Mouse (Mus musculus) CH12.LX (cell line): Measurements from ENCODE around the gene Arhgap44. TPM values are rescaled to one million over a fixed set of nuclear protein-coding genes. Genes with fewer than 3 reads are reported as not detected.

Experiments used
- DNase-seq: peaks from one replicate; pipeline ENCODE4 v3.0.0-alpha.2; 2013; ENCODE audit errors: extremely low read depth
- H3K27ac ChIP-seq: 2 replicates; pipeline ENCODE4 v1.5.1; 2012; ENCODE audit warnings: low read depth, mild to moderate bottlenecking, control low read depth, moderate library complexity; ENCODE audit not compliant: insufficient read depth
- H3K27me3 ChIP-seq: replicated peaks from 2 replicates; pipeline ENCODE3; 2012; ENCODE audit warnings: inconsistent platforms
- H3K36me3 ChIP-seq, 2 experiments: replicated peaks in 1 of 2; 2 replicates each; pipeline versions ENCODE3 to v1.6.1; 2012; ENCODE audit warnings: inconsistent platforms in 1 of 2, low read length in 1 of 2, mild to moderate bottlenecking in 1 of 2, mixed read lengths in 1 of 2, moderate library complexity in 1 of 2; ENCODE audit not compliant: control insufficient read depth in 1 of 2, insufficient read depth in 1 of 2
- H3K4me1 ChIP-seq, 2 experiments: 2 replicates each; pipeline ENCODE4 v1.6.1; 2012; ENCODE audit warnings: inconsistent platforms in 1 of 2, moderate library complexity in 1 of 2; ENCODE audit not compliant: insufficient read depth in 2 of 2, control insufficient read depth in 1 of 2
- H3K4me2 ChIP-seq: 2 replicates; pipeline ENCODE4 v1.6.1; 2012; ENCODE audit warnings: low read depth, mild to moderate bottlenecking, control low read depth; ENCODE audit not compliant: poor library complexity, insufficient read depth, severe bottlenecking
- H3K4me3 ChIP-seq, 3 experiments: fragments of 150-350 bp in 1 of 3; sonication (generic) in 1 of 3; replicated peaks in 1 of 3; 2 replicates each; pipeline versions ENCODE3 to v1.5.1; 2011 to 2012; ENCODE audit warnings: low read depth in 2 of 3, low read length in 2 of 3, mild to moderate bottlenecking in 2 of 3, moderate library complexity in 2 of 3, control low read depth in 1 of 3, improper control_type of control experiment in 1 of 3, inconsistent platforms in 1 of 3, mixed read lengths in 1 of 3; ENCODE audit not compliant: poor library complexity in 1 of 3
- H3K79me2 ChIP-seq: replicated peaks from 2 replicates; pipeline ENCODE4 v1.6.1; 2012; ENCODE audit warnings: mild to moderate bottlenecking, moderate library complexity; ENCODE audit not compliant: control insufficient read depth, poor library complexity, insufficient read depth, severe bottlenecking; ENCODE audit errors: extremely low read depth
- H3K9ac ChIP-seq: 2 replicates; pipeline ENCODE4 v1.6.1; 2012; ENCODE audit warnings: low read depth, mild to moderate bottlenecking, control low read depth, moderate library complexity; ENCODE audit not compliant: insufficient read depth
- H3K9me3 ChIP-seq: replicated peaks from 2 replicates; pipeline ENCODE3; 2012; ENCODE audit warnings: low read length, inconsistent platforms, mixed read lengths
- CHD1 ChIP-seq: IDR thresholded peaks from 2 replicates; pipeline ENCODE4 v1.6.1; 2012; ENCODE audit warnings: low read depth, low read length, improper control_type of control experiment, inconsistent platforms
- CHD2 ChIP-seq: IDR thresholded peaks from 2 replicates; pipeline ENCODE4 v1.6.1; 2011; ENCODE audit warnings: low read length, improper control_type of control experiment
- GABPA ChIP-seq: IDR thresholded peaks from 2 replicates; pipeline ENCODE4 v1.6.1; 2012; ENCODE audit warnings: low read depth, low read length, improper control_type of control experiment, inconsistent platforms; ENCODE audit not compliant: insufficient replicate concordance
- HCFC1 ChIP-seq: IDR thresholded peaks from 2 replicates; pipeline ENCODE4 v1.6.1; 2012; ENCODE audit warnings: low read depth, mild to moderate bottlenecking, inconsistent platforms, low read length, improper control_type of control experiment
- IRF4 ChIP-seq: IDR thresholded peaks from 2 replicates; pipeline ENCODE4 v1.6.1; 2014; ENCODE audit warnings: low read depth, mild to moderate bottlenecking, inconsistent platforms, low read length, improper control_type of control experiment
- JUN ChIP-seq: IDR thresholded peaks from 2 replicates; pipeline ENCODE4 v1.6.1; 2011; ENCODE audit warnings: low read depth, mild to moderate bottlenecking, low read length, improper control_type of control experiment, moderate library complexity; ENCODE audit not compliant: insufficient read depth
- JUND ChIP-seq: conservative IDR thresholded peaks from 2 replicates; pipeline ENCODE4 v1.6.1; 2011; ENCODE audit warnings: low read depth, low read length, improper control_type of control experiment
- KAT2A ChIP-seq: IDR thresholded peaks from 2 replicates; pipeline ENCODE4 v1.6.1; 2012; ENCODE audit warnings: low read length, improper control_type of control experiment, inconsistent platforms; ENCODE audit not compliant: insufficient replicate concordance
- MAFK ChIP-seq: IDR thresholded peaks from 2 replicates; pipeline ENCODE4 v1.6.1; 2011; ENCODE audit warnings: low read length, improper control_type of control experiment; ENCODE audit not compliant: insufficient replicate concordance
- MAX ChIP-seq: IDR thresholded peaks from 2 replicates; pipeline ENCODE4 v1.6.1; 2011; ENCODE audit warnings: low read length, improper control_type of control experiment
- MAZ ChIP-seq: IDR thresholded peaks from 2 replicates; pipeline ENCODE4 v1.6.1; 2012; ENCODE audit warnings: low read depth, mild to moderate bottlenecking, inconsistent platforms, low read length, improper control_type of control experiment, moderate library complexity
- MEF2A ChIP-seq: IDR thresholded peaks from 2 replicates; pipeline ENCODE4 v1.6.1; 2014; ENCODE audit warnings: low read depth, mild to moderate bottlenecking, inconsistent platforms, low read length, improper control_type of control experiment, borderline replicate concordance
- MXI1 ChIP-seq: IDR thresholded peaks from 2 replicates; pipeline ENCODE4 v1.6.1; 2011; ENCODE audit warnings: mild to moderate bottlenecking, low read depth, low read length, improper control_type of control experiment
- MYC ChIP-seq: IDR thresholded peaks from 2 replicates; pipeline ENCODE4 v1.6.1; 2011; ENCODE audit warnings: low read depth, mild to moderate bottlenecking, improper control_type of control experiment, low read length
- NRF1 ChIP-seq: IDR thresholded peaks from 2 replicates; pipeline ENCODE4 v1.6.1; 2014; ENCODE audit warnings: low read depth, mild to moderate bottlenecking, inconsistent platforms, low read length, improper control_type of control experiment, moderate library complexity
- PAX5 ChIP-seq: IDR thresholded peaks from 2 replicates; pipeline ENCODE4 v1.6.1; 2012; ENCODE audit warnings: low read length, inconsistent platforms, mixed read lengths
- POLR2A ChIP-seq: IDR thresholded peaks from 2 replicates; pipeline ENCODE4 v1.6.1; 2011; ENCODE audit warnings: low read depth, mild to moderate bottlenecking, improper control_type of control experiment, low read length
- POLR2AphosphoS2 ChIP-seq: IDR thresholded peaks from 2 replicates; pipeline ENCODE4 v1.6.1; 2011; ENCODE audit warnings: low read depth, low read length, improper control_type of control experiment
- SIN3A ChIP-seq: IDR thresholded peaks from 2 replicates; pipeline ENCODE4 v1.6.1; 2012; ENCODE audit warnings: low read length, improper control_type of control experiment, inconsistent platforms
- TCF12 ChIP-seq: IDR thresholded peaks from 2 replicates; pipeline ENCODE4 v1.6.1; 2014; ENCODE audit warnings: low read depth, mild to moderate bottlenecking, inconsistent platforms, low read length, improper control_type of control experiment
- UBTF ChIP-seq: IDR thresholded peaks from 2 replicates; pipeline ENCODE4 v1.6.1; 2012; ENCODE audit warnings: low read depth, mild to moderate bottlenecking, inconsistent platforms, low read length, improper control_type of control experiment, moderate library complexity
- USF1 ChIP-seq: IDR thresholded peaks from 2 replicates; pipeline ENCODE4 v1.6.1; 2014; ENCODE audit warnings: low read depth, mild to moderate bottlenecking, inconsistent platforms, low read length, improper control_type of control experiment
- ZMIZ1 ChIP-seq: IDR thresholded peaks from 2 replicates; pipeline ENCODE4 v1.6.1; 2012; ENCODE audit warnings: low read depth, mild to moderate bottlenecking, inconsistent platforms, low read length, improper control_type of control experiment
- ZNF384 ChIP-seq: IDR thresholded peaks from 2 replicates; pipeline ENCODE4 v1.6.1; 2012; ENCODE audit warnings: low read depth, low read length, improper control_type of control experiment, inconsistent platforms
- dilution Hi-C: fragments of 300-500 bp; cut with MboI; formaldehyde crosslinking; loops from 2 replicates; pipeline ENCODE4 v1.14.3; 2020; ENCODE audit warnings: low sequenced_read_pairs; ENCODE audit not compliant: extremely low pct_unique_long_range_greater_than_20kb, extremely low pct_ligation_motif_present
- in situ Hi-C: fragments of 300-500 bp; cut with MboI; formaldehyde crosslinking; loops from 3 replicates; pipeline ENCODE4 v1.14.3; 2019; ENCODE audit warnings: low sequenced_read_pairs, low pct_ligation_motif_present, low pct_unique_long_range_greater_than_20kb, mixed read lengths
- polyA plus RNA-seq: library from polyadenylated mRNA; unstranded; fragments of >175 nt; gene quantifications from 2 replicates; pipeline ENCODE4 v1.2.1, GENCODE M21; 2012; ENCODE audit warnings: low read depth; ENCODE audit not compliant: insufficient read length
- total RNA-seq, 2 experiments: library from RNA; depleted of rRNA; stranded (reverse); fragments of 300-350 nt in 1 of 2; fragments of >200 nt in 1 of 2; gene quantifications; 2 replicates each; pipeline ENCODE4 v1.2.3; 2012 to 2014

Gene Arhgap44
- total and polyA plus RNA-seq, 3 experiments, result 0.07 TPM; not detected in 2

- no peak overlapping the region for H3K9ac ChIP-seq
- in situ Hi-C loops, result no loop called here
- no peak overlapping the region for H3K27ac ChIP-seq
- H3K27me3 ChIP-seq, result peaks cover 3% of the 10 kb centered on the region
- TF ChIP-seq POLR2A, result no peak
- TF ChIP-seq MAFK, result no peak
- TF ChIP-seq JUN, result no peak
- TF ChIP-seq IRF4, result no peak
- TF ChIP-seq ZNF384, result no peak
- no peak for TF ChIP-seq USF1
- no peak for TF ChIP-seq MEF2A
- no peak for TF ChIP-seq KAT2A
- no peak for TF ChIP-seq SIN3A
- no peak for TF ChIP-seq CHD1
- TF ChIP-seq JUND, result no peak
- TF ChIP-seq UBTF, result no peak
- TF ChIP-seq MXI1, result no peak
- TF ChIP-seq CHD2, result no peak
- no peak for TF ChIP-seq POLR2AphosphoS2
- no peak for TF ChIP-seq MAZ
- no peak for TF ChIP-seq HCFC1
- no peak overlapping the region for H3K4me2 ChIP-seq
- no peak overlapping the region for H3K4me3 ChIP-seq
- no peaks in the 10 kb centered on the region for H3K79me2 ChIP-seq
- no peaks in the 10 kb centered on the region for H3K4me1 ChIP-seq
- dilution Hi-C loops, result no loop called here
- no peaks in the 10 kb centered on the region for H3K36me3 ChIP-seq
- no peaks in the 10 kb centered on the region for H3K9me3 ChIP-seq
- DNase-seq, result no peak
Measured at GRCm38 (mm10) chr11:65032221-65032620, 130.5 kb downstream of the Arhgap44 start.

GRCm38 (mm10) chr11:65030201-65030600 is 132.6 kb downstream of the Arhgap44 start:
- TF ChIP-seq NRF1 (no peak), CHD2 (no peak), MAFK (no peak), ZMIZ1 (no peak), GABPA (no peak), TCF12 (no peak), MYC (no peak), POLR2AphosphoS2 (no peak), JUND (no peak), MAX (no peak), PAX5 (no peak), ZNF384 (no peak), HCFC1 (no peak), MAZ (no peak)
- Histone ChIP-seq H3K4me1 (no peaks in the 10 kb centered on the region), H3K4me3 (no peak overlapping the region), H3K79me2 (no peaks in the 10 kb centered on the region), H3K9me3 (no peaks in the 10 kb centered on the region), H3K36me3 (no peaks in the 10 kb centered on the region), H3K27me3 (peaks cover 2% of the 10 kb centered on the region), H3K9ac (no peak overlapping the region), H3K27ac (no peak overlapping the region), H3K4me2 (no peak overlapping the region)
- in situ Hi-C loops (no loop called here), dilution Hi-C loops (no loop called here)
- DNase-seq, result no peak
